Mouse (Mus musculus) mesoderm, embryonic 11.5 days (tissue): Measurements from ENCODE around the gene Mccc2.
A peak's percentile ranks its signal among the peaks of the same experiment; 100 is the strongest.
"Not testable (repeated sequence)": the region's sequence is repeated elsewhere in the genome, so short reads cannot be mapped to it uniquely, and the experiment has no call there.

Source experiments
- DNase-seq: peaks from one replicate; pipeline ENCODE4 v3.0.0-alpha.2; 2012; ENCODE audit warnings: low read depth, low spot score

Gene Mccc2

DNA sequence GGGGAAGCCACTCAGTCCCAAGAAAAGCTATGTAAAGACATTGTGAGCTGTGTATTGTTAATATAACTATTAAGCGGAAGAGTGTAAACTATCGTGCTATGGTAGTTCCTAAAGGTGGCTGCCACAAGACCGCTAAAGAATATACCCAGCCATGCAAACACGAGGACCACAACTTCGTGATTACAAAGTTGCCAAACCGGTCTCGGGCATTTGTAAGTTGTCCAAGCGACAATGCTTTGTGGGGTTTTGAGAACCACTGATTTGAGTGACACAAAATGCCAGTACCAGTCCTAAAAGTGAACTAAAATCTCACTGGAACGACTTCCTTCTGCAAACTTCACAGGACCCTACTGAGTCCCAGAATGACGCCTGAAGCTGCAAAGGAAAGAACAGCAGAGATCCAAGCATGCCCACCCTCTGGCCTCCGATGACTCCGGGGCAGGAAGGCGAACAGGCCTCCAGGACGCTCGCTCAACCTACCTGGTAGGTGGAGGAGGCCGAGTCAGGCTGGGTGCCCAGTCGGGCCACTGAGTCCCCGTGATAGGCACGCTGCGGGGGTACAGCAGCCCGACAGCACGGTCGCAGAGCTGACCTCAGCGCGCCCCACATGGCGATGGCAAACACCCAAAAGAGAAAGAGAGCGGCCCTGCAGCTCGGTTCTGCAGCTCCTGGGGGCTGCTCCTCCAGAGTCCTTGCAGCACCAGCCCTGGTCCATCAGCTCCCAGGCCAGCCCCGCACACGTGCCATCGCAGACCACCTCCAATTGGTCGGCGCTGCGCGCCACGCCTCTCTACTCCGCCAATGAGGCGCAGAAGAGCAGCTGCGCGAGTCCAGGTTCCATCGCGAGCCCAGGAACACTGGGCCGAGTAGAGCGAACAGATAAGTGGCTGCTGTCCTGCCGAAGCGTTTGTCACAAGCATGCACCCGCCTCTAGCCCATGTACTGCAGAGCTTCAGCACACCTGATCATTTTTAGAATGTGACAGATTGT lies at the start of gene Mccc2:
Gene Mccc2, minus strand, starts transcription at position 734 of the 990 bp plus-strand sequence.
- peak; percentile 96 for DNase-seq

DNA sequence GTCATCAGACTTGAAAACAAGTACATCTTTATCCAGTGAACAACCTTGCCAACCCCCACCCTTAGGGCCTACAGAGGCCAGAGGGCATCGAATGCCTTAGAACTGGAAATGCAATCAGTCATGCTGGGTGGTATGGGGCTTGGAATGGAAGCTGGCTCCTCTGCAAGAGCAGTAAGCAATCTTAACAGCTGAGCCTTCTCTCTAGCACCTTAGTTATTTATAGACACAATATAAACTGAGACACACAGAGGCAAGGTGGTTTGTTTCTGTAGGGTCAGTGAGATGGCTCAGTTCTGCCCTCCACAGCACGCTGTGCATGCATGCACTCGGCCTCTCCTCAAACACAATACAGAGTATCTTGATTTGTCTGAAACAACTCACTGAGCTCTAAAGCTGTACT lies 48.5 kb upstream of the Mccc2 start:
- no peak for DNase-seq

DNA sequence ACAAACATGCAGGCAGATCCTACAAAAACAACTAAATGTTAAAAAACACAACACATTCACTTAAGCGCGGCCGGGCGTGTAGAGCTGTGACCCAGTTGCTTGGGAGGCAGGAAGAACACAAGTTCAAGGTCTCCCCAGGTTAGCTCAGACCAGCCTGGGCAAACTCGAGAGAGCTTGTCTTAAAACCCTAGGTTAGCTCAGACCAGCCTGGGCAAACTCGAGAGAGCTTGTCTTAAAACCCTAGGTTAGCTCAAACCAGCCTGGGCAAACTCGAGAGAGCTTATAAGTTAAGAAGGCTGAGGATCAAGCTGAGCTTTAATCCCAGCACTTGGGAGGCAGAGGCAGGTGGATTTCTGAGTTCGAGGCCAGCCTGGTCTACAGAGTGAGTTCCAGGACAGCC lies 42.3 kb upstream of the Mccc2 start:
- DNase-seq: not testable (repeated sequence)

DNA sequence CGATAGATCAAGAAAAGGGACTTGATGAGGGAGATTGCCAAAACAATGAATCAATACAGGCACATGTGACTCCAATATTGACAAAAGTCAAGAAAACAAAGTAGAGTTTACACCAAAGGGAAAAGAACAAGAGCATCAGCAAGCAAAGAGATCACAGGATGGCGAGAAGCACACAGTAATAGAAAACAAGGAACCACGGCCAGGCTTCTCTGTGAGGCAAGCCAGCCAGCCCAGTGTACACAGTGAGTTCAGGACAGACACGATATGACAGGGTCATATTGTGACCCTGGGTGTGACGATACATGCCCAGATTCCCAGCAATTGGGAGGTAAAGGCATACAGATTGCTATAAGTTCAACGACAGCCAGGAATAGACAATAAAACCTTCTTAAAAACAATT lies 10.6 kb upstream of the Mccc2 start:
- DNase-seq: no peak

DNA sequence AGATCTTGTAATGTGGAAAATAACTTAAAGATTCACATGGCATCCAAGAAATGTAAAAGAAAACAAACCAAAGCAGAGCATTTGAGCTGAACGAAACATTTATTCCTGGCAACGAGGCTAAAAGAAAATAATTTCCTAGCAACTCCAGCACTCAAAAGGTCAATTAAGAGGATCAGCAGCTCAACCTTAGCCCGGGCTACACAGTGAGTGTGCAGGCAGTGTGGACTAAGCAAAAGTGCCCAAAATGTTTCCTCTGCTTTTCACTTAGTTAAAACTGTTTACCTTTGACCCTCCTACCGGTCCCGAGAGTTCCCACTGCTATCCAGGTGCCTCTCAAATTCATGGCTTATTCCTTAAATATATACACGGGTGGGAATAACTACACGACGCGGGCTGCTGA lies 1.5 kb upstream of the Mccc2 start:
- no peak for DNase-seq

DNA sequence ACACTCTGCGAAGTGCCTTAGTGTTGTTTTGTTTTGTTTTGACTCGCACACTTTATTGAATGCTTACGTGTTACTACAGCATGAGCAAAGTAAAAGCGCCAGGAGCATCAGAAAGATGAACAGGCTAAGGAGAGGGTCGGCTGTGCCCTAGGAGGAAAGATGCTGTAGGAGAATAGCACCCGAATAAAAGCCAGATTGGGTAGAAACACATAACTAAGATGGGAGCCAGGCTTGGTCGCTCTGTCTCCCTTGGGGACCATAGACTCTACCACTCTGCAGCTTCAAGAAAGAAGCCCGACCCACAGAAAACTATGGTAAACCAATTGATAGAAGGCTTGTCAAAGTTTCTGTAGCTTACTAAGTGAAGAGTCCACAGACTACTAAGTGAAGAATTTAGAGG lies 498 bp upstream of the Mccc2 start:
- DNase-seq: peak; percentile 20

DNA sequence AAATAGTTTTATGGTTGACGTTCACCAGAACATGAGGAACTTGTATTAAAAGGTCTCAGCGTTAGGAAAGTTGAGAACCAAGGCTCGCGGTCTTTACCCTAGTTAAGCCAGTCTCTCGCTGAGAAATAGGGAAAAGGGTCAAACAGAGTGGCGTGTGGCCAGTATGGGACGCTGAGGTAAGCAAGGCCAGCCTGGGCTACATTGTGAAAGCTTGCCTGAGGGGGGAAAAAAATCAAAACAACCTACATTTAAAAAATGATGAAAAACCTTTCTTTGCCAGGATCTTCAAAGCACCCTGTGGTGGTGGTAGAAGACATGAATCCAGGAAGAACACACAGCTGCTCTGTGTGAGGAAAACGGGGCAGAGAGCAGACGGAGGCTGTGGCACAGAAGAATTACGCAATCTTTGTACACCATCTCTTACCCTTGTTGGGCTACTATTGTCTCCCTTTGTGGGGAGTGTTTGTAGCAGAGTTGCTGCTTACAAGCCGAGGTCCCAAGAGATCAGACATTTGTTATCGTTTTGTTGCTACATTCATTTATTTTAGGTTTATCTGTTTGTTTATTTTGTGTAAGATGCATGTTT lies 9.4 kb downstream of the Mccc2 start:
- no peak for DNase-seq

DNA sequence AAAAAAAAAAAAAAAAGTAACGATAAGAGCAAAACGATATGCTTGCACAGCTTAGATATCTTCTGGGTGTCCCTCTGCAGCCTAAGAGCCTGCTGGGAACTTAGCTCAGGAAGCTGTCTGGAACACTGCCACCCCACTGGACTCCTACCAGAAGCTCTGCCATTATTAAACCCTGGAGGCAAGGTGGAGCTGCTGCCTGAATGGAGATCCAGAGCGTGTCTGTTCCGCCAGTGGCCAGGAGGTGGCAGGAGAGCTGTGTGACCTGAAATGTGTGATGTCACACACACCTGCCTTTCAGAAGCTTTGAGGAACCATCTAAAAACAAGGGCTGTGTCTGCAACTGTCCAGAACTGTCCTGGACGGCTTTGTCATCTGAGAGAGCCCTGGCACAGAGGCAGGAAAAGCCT lies 13.6 kb downstream of the Mccc2 start:
- DNase-seq: peak; percentile 76

DNA sequence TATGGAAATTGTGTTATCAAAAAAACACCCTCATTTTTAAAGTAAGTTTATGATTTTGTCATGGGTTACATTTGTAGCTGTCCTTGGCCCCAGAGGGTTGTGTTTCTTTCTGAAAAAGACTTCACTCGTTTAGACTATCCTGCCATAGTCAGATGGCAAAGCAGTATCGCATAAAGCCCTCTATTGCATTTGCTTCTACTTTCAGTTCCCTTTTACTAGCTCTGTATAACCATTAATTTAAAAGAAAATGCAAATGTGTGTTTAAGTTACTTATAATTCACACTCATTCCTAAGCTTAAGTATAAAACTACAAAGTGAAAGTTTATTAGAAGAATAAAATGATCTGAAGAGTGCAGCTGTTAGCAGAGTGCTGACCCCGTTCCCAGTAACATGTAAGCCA lies 16.4 kb downstream of the Mccc2 start:
- no peak for DNase-seq

DNA sequence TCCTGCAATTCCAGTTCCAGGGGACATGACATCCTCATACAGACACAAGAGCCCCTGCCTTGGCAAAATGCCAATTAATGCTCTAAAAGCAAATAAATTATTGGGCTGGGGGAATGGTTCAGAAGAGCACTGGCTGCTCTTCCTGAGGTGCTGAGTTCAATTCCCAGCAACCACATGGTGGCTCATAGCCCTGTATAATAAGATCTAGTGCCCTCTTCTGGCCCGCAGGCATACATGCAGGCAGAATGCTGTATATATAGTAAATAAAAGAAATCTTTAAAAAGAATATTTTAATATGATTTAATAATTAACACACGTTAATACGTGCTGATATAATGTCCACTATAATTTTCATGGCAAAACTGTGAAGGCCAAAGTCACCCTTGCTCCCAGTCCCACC lies 17.3 kb downstream of the Mccc2 start:
- no peak for DNase-seq

DNA sequence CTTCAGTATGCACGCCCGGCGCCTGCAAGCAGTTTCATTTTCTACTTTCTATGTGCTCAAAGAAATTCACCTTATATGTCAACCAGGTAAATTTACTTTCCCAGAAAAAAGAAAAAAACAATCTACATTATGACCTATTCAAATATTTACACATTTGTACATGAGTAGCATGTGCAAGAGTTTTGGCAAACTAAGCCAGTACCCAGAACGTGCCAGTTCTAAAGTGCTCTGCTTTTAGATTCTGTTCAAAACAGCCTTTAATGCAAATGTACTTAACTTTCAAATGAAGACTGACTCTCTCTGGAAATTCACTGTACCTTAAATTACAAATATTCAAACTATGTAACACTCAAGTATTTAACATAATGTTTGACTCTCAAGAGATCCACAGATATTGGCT lies 25.8 kb downstream of the Mccc2 start:
- DNase-seq: no peak

DNA sequence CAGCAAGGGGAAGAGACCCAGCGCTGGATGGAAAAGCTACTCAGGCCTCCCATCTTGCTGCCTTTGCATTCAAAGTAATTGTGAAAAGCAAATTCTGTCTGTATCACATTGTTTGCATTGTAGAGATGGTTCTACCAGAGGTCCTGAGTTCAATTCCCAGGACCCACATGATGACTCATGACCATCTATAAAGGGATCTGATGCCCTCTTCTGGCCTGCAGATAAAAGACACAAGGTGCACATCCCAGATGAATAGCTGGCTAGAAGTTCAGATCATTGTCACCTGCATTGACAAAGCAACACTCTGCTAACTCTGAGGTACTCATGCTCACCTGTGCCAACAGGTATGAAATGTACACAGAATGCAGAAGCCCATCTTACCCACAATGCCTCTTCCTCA lies 32.1 kb downstream of the Mccc2 start:
- no peak for DNase-seq

DNA sequence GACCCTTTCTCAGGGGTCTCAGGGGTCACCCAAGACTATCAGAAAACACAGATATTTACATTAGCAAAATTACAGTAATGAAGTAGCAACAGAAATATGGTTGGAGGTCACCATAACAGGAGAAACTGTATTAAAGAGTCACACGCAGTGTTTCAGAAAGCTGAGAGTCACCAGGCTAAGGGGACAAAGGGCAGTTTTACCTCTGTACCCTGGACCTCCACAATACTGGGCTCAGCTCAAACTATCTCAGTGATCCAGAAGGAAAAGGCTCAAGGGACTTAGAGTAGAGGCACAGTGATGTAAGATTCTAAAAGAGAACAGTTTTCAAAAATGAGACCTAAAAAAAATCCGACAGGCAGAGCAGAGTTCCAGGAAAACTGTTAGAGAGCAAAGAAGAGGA lies 36.0 kb downstream of the Mccc2 start:
- no peak for DNase-seq

DNA sequence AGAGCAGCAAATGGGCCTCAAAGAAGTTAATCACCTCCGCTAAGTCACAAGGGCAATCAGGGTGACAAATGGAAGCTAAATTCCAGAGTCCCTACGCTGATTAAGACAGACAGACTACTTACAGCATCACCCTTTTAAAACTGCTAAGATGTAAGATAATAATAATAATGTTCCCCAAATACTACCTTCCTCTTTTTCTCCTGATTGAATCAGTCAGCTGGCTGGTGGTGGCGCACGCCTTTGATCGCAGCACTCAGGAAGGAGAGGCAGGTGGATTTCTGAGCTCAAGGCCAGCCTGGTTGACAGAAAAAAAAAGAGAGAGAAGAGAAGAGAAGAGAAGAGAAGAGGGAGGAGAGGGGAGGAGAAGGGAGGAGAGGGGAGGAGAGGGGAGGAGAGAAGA lies 45.4 kb downstream of the Mccc2 start:
- DNase-seq: no peak

DNA sequence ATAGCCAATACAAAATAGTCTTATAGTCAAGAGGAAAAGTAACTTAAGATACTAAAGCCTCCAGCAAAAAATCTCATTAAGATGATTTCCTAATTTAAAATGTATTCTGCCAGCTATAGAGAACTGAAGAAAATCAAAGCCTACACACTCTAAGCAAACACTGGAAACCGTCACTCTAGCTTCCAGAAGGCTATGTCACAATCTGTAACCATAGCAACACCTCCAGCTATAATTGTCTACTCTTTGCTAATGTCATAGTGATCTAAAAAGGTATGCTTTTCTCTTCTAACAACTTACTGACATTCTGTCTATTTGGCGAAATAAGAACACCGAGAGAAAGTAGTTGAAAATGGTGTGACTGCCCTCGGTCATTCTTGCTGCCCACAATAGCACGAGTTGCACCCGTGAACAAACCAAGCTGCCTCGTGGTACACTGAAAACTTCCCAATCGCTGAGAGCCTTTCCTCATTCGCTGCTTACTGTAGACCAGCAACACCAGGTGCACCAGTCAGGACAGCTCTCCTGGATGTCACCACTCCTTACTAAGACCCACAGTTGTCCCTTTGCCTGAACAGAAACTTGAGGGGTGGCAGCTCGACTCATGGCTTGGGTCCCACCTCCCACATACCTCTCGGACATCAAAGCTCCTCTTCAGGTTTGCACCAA lies 48.3 kb downstream of the Mccc2 start:
- no peak for DNase-seq

DNA sequence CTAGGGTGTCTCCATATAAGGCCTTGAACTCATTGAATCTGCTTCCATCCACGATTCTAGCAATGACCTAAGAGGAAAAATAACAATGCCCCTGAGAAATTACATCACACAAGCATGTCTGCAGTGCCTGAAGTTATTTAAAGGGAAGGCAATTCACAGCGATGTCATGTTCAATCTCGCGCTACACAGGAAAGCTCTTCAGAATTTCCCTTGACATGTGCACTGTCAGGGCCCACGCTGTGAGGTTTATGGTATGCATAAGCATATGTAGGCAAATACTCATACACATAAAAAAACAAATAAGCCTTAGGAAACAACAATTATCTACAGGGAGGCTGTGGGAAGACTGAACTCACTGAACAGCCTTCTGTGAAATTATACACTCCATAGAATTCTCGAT lies 51.6 kb downstream of the Mccc2 start:
- no peak for DNase-seq

DNA sequence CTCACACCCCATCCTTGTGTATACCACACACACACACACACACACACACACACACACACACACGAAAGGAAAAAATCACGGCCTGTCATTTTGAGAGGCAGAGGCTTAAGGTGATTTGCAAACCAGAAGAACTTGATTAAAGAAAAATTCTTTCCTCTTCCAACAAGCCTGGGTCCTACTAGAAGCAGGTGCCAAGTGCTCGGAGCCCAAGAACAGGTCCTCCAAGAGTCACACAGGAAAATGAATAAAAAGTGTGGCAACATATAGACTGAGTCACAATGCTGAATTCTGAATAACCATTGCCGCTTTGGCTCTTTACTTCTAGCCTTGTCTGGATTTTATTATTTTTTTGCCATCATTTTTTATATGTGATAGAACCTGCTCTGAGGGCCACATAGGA lies 53.8 kb downstream of the Mccc2 start:
- no peak for DNase-seq

DNA sequence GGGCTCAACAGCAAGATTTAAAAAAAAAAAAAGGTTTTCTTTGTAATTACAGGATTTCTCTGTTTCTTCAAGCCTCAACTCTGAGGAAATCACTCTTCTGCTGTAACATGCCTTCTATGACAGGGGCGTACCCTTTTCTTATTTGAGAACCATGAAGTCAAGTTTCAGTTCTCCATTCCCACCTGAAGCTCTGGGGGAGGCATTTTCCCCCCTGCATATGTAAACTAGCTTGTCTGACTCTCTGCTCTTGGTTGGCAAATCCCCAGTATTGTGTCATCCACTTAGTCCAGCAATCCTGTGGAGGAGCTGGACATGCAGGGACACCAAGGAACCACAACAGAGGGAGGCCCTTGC lies 59.9 kb downstream of the Mccc2 start:
- DNase-seq: no peak

DNA sequence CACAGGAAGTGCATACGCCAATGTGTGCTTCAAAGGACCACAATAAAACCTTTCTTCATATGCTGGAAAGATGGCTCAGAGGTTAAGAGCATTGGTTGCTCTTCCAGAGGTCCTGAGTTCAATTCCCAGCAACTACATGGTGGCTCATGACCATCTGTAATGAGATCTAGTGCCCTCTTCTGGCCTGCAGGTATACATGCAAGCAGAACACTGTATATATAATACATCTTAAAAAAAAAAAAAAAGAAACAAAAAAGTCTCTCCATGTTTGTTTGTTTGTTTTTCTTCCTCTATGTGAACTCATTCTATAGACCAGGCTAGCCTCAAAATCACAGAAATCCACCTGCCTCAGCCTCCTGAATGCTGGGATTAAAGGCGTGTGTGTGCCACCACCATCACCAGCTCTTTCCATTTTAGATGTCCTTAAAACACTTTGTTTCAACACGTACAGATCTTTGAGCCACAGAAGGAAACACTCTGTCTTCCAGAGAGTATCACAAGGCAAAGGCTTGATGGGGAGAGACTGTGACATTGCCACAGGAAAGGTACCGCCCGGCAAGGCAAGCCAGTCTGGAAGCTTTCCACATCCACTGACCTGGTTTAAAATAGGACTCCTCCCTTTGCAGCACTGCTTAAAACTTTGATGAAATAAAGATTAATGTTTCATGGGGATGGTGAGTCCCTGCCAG lies 60.4 kb downstream of the Mccc2 start:
- no peak for DNase-seq

DNA sequence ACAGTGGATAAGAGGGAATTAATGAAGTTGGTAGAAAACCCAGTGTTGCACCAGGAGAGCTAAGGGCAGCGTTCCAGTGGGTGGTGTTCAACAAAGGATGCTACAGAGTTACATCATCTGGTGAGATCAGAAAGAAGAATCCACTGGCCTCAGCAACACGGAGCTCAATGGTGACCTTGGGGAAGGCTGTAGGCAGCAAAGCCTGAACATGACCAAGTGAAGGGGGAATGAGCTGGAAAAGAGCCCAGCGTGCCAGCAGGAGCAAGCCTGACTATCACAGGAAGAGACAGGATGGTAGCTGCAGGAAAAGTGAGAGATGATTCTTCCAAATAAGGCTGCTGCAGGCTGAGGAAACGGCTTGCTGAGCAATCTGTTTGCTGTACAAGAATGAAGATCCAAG lies 68.0 kb downstream of the Mccc2 start:
- DNase-seq: no peak

DNA sequence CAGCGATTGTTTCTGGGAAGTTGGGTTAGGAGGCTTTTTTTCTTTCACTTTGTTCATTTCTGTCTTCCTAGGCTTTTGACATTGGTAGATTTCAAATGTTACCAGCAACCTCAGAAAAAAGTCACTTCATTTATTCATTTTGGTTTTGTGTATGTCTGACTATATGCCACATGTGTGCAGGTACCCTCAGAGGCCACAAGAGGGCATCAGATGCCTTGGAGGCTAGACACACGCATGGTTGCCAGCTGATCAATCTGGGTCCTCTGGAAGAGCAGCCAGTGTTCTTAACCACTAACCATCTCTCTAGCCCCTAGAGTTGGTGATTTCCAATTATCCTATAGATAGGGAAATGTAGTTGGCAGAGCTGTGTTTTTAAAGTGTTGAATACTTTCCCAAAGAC lies 71.9 kb downstream of the Mccc2 start:
- no peak for DNase-seq

DNA sequence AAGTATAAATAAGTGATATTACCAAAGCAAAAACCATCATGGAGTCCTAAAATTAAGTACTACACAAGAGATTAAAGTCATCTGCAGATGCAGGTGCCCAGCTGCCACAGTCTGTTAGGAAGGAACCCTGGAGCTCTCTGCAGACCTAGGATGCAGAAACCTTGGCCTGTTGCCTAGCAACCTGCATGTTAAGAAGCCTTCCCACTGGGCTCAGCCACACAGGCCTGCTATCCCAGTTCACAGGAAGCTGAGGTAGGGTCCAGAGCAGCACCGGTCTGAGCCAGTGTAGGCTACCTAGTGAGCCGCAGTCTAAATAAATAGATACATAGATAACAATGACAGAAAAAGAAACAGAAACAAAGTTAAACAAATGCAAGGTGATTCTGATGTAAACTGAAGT lies 74.8 kb downstream of the Mccc2 start:
- peak; percentile 69 for DNase-seq
